Mouse (Mus musculus): ENCODE measurements around the gene Atf7ip.

Atf7ip gene

GRCm38 (mm10) chr6:136554774-136555522 is 49.0 kb downstream of the Atf7ip start:
- DNase-seq, result peak in 1 of 2 experiments; percentile 40

GRCm38 (mm10) chr6:136555523-136555915 is 49.6 kb downstream of the Atf7ip start:
- DNase-seq, result peak; percentile 75 to 80

GRCm38 (mm10) chr6:136558288-136559005 is 52.5 kb downstream of the Atf7ip start:
- DNase-seq, result no peak

- no peak for DNase-seq
These were observed 60.0 kb downstream of the Atf7ip start for GRCm38 (mm10) chr6:136566002-136566401.

- DNase-seq, result no peak
These were observed 84.8 kb downstream of the Atf7ip start for GRCm38 (mm10) chr6:136590739-136591138.

GRCm38 (mm10) chr6:136594541-136594940 is 88.6 kb downstream of the Atf7ip start:
- no peak for DNase-seq

- DNase-seq, result no peak
These were observed 96.6 kb downstream of the Atf7ip start for GRCm38 (mm10) chr6:136602601-136603000.

GRCm38 (mm10) chr6:136611351-136612215 is 105.6 kb downstream of the Atf7ip start:
- peak; percentile 74 to 76 for DNase-seq

- peak; percentile 29 to 34 for DNase-seq
These were observed 106.3 kb downstream of the Atf7ip start for GRCm38 (mm10) chr6:136612312-136612711.

GRCm38 (mm10) chr6:136614156-136614555 is 108.2 kb downstream of the Atf7ip start:
- peak; percentile 70 to 84 for DNase-seq

GRCm38 (mm10) chr6:136620361-136621139 is 114.6 kb downstream of the Atf7ip start:
- DNase-seq, result peak; percentile 90 to 95

GRCm38 (mm10) chr6:136625421-136625820 is 119.5 kb downstream of the Atf7ip start:
- DNase-seq, result no peak

GRCm38 (mm10) chr6:136629639-136630038 is 123.7 kb downstream of the Atf7ip start:
- no peak for DNase-seq

GRCm38 (mm10) chr6:136631519-136631918 is 125.6 kb downstream of the Atf7ip start:
- DNase-seq, result no peak

GRCm38 (mm10) chr6:136631945-136632534 is 126.1 kb downstream of the Atf7ip start:
- no peak for DNase-seq

- no peak for DNase-seq
These were observed 127.2 kb downstream of the Atf7ip start for GRCm38 (mm10) chr6:136633154-136633553.

GRCm38 (mm10) chr6:136633719-136634118 is 127.8 kb downstream of the Atf7ip start:
- DNase-seq, result no peak

- no peak for DNase-seq
These were observed 129.0 kb downstream of the Atf7ip start for GRCm38 (mm10) chr6:136634982-136635381.

- peak in 1 of 2 experiments; percentile 25 for DNase-seq
These were observed 138.2 kb downstream of the Atf7ip start for GRCm38 (mm10) chr6:136644171-136644570.

GRCm38 (mm10) chr6:136645754-136646153 is 139.8 kb downstream of the Atf7ip start:
- no peak for DNase-seq

- no peak for DNase-seq
These were observed 140.2 kb downstream of the Atf7ip start for GRCm38 (mm10) chr6:136646207-136646606.

- DNase-seq, result no peak
These were observed 141.5 kb downstream of the Atf7ip start for GRCm38 (mm10) chr6:136647455-136647861.

All from cerebellum, postnatal 14 days (tissue).